Mouse (Mus musculus): ENCODE measurements around the gene Sell.

Gene Sell

GRCm38 (mm10) chr1:164075416-164075815 lies 13.6 kb downstream of the Sell start:
- no peak for DNase-seq (ENCODE audit: low spot score)

DNA sequence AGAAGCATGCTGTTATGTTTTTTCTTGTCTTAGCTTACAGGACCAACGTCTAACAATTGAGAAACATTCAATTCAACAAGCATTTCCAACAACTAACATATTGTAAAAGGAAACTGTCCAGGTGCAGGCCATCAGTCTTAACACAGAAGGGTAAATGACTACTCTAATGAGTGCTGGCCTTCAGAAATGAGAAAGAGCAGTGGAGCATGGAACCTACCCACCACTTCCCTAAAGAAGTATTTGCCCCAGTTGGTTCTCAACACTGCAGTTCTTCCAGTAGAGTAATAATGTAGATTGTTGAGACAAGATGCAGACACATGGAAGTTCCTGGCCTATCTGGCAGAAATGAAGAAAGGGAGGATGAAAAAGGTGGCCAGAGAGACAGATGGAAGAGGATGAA lies 14.7 kb downstream of the Sell start:
- DNase-seq (ENCODE audit: low spot score) = no peak

DNA sequence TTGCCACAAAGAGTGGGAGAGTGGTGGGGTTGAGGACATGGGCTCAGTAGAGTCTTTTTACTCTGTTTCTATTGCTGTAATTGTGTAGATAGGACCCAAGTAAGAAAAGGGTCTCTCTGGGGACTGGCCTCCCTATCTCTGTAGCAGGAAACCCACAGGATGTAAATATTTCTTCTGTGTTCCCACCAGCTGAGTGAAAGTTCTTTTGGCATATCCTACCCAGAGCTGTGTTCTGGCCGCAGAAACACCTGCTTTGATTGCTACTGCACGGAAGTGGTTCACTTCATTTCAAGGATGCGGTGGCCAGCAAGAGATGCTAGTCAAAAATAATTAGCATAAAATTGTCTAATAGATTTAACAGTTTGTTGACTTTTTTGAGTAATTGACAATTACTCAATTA lies 15.2 kb downstream of the Sell start:
- no peak for DNase-seq (ENCODE audit: low spot score)

DNA sequence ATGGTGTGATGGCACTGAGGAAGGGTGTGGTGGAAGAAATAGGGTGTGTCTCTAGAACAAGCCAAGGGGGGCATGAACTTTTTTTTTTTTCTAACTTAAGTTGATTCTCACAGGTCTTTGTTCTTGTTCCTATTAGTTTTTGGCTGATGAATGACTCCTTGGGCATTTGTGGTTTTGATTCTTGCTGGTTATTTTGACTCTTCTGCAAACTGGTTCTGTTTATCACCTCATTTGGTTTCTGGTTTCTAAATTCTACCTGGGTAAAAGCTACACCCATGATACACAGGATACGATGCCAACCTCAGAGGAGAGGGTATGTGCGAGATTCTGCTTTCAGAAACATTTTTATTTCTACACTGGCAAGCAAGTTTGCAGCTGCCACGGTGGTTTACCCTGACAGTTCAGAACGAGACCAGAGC lies 16.6 kb downstream of the Sell start:
- DNase-seq (ENCODE audit: low spot score) = no peak

- DNase-seq (ENCODE audit: low spot score) = peak; percentile 29
Measured at GRCm38 (mm10) chr1:164079091-164079490, 17.3 kb downstream of the Sell start.

- no peak for DNase-seq (ENCODE audit: low spot score)
Measured at GRCm38 (mm10) chr1:164083046-164083445, 21.3 kb downstream of the Sell start.

DNA sequence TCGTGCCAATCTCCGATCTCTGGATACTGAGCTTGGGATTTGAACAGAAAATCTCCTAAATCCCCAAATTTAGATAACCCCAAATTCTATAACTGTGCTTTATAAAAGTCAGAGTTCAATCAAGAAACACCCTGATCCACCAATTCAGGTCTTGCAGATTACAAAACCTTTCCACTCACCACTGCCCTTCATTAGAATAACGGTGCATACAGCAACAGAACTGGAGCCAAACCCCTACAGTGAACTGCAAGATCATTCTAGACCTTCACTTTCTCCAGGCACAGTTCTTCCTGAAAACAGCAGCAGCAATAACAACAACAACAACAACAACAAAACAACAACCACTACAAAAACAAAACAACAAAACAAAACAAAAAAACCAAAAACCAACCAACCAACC lies 25.0 kb downstream of the Sell start:
- no peak for DNase-seq (ENCODE audit: low spot score)

DNA sequence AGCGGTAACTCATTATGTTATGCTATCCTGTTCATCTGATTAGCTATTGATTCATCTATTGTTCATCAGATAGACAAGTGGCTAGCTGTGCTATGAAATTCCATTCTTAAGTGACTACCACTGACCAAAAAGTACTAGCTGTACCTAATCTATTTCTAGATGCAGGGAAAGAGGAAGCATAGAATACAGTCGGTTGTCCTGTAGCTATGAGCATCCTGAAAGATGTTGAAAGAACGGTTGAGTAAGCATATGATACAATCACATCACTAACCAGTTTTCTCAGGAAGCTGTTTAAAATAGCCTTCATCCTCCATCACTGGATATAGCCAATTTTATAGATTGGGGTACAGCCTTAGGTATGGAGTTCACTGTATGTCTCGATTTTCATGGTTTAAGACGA lies 26.1 kb downstream of the Sell start:
- no peak for DNase-seq (ENCODE audit: low spot score)

DNA sequence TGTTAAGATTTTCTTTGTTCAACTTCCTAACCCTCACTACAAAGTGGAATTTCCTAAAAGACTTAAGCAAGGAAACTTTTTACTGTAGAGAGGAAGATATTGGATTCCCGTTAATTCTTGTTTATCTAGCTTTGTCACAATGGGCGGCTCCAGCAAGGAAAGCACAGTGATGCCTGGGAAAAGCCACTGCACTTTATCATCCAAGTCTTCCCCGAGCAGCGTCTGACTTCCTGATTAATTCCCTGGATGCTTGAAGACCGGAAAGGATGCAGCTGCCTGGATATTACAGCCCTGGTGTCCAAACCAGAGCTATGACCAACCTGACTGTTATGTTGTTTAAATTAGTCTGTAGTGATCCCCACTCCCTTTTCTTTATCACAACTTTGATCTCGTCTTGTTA lies 35.0 kb downstream of the Sell start:
- no peak for DNase-seq (ENCODE audit: low spot score)

- no peak for DNase-seq (ENCODE audit: low spot score)
Measured at GRCm38 (mm10) chr1:164097911-164098310, 36.1 kb downstream of the Sell start.

- DNase-seq (ENCODE audit: low spot score) = no peak
Measured at GRCm38 (mm10) chr1:164098372-164098771, 36.6 kb downstream of the Sell start.

DNA sequence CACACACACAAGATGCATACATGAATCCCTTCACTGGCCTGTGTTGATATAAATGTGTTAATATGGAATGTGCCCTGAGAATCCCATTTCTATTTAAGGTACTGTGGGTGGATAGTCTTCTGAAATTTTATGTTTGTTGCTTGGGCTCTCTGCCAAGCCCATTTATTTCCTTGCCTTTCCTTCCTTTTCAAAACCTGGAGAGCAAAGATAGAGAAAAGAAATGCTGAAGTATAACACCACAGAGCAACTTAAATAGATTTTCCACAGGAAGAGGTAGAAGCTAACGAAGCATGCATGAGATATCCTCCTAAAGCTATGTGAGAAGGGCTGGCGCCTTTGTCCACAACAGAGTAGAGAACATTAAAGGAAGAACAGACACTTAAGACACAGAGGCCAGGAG lies 48.0 kb downstream of the Sell start:
- no peak for DNase-seq (ENCODE audit: low spot score)

GRCm38 (mm10) chr1:164110591-164111329 lies 49.0 kb downstream of the Sell start:
- no peak for DNase-seq (ENCODE audit: low spot score)

DNA sequence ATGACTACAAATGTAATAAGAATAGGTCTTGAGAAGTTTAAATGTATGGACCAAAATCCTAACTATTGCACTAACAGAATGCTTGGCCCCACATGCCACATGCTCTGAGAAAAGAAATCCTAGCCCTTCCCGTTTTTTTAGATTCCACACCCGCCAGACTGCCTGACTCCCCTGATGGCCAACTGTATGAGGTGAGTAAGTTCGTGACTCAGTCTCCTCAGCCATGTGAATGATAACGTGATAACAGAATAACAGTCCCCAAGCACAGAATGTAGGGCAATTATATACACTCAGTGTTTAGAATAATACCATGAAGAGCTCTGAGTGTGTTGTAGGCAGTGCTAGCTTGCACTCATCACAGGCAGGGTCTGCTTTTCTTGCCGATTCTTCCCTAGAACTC lies 52.5 kb downstream of the Sell start:
- no peak for DNase-seq (ENCODE audit: low spot score)

- no peak for DNase-seq (ENCODE audit: low spot score)
Measured at GRCm38 (mm10) chr1:164114947-164115493, 53.2 kb downstream of the Sell start, which contains the start of gene Selp. TSS of gene Selp (plus strand) at chr1:164115264.

- no peak for DNase-seq (ENCODE audit: low spot score)
Measured at GRCm38 (mm10) chr1:164115647-164116046, 53.9 kb downstream of the Sell start.

DNA sequence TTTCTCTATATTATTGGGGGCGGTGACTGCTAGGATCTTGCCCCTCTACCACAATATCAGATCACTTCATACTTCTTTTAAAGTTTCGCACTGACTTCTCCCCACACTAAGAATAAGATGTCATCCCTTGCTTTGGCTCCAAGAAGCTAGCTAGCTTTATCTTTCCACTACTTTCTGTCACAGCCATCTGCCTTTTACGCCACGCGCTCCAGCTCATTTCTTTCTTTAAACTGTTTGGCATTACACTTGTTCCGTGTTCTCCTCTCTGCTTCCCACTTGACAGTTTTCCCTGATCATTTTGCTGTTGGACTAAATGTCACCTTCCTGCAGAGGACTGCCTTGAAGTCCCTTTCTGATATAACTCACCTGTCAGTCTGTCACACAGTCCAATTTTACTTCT lies 56.1 kb downstream of the Sell start:
- no peak for DNase-seq (ENCODE audit: low spot score)

GRCm38 (mm10) chr1:164119892-164120776 lies 58.4 kb downstream of the Sell start:
- no peak for DNase-seq (ENCODE audit: low spot score)

- no peak for DNase-seq (ENCODE audit: low spot score)
Measured at GRCm38 (mm10) chr1:164120777-164121158, 59.0 kb downstream of the Sell start.

DNA sequence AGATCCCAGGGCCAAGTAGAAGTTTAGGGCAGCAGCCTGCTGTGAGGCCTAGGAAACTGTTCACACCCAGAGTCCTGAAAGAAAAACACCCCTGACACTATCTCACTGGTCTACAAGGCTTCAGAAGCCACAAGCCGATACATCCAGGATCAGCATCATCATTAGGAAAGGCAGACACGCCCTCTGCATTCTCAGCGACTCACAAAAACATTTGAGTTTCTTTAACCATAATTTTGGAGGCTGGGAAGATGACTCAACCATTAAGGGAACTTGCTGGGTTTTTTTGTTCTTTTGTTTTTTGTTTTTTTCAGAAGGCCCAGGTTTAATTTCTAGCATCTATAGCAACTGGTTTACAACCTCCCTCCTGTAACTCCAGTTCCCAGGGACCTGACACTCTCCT lies 62.1 kb downstream of the Sell start:
- DNase-seq (ENCODE audit: low spot score) = no peak

- no peak for DNase-seq (ENCODE audit: low spot score)
Measured at GRCm38 (mm10) chr1:164130013-164130412, 68.2 kb downstream of the Sell start.

DNA sequence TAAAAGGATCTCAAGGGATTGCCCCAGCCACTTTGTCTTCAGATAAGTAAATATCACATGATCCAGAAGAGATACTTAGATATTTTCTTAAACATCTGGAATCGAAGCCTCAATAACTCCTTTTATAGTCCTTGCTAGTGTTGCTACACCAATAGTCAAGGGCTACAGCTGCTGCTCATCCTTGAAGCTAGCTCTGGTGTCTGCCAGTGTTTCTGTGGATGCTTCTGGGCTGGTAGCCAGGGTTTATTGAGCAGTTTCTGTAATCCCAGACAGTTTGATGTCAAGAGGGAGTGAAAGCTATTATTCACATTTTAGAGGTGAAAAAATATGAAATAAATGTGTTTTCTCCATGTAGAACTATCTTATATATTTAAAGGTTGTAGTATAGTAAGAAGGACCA lies 70.8 kb downstream of the Sell start:
- DNase-seq (ENCODE audit: low spot score) = no peak

All from testis, postnatal 14 days (tissue).